Mouse (Mus musculus) fibroblast of lung, adult 2 months (primary cell): ENCODE measurements around the gene Nuak2.
"Not testable (repeated sequence)": the region's sequence is repeated elsewhere in the genome, so short reads cannot be mapped to it uniquely, and the experiment has no call there.

Source experiments
- DNase-seq: peaks from one replicate; pipeline ENCODE4 v3.0.0-alpha.2; 2011; ENCODE audit warnings: low read depth

Nuak2 gene

GRCm38 (mm10) chr1:132315889-132316624, at the start of gene Nuak2:
Nuak2 (plus strand) TSS chr1:132316126.
- no peak for DNase-seq

GRCm38 (mm10) chr1:132266791-132267557, 49.0 kb upstream of the Nuak2 start:
- DNase-seq, result no peak

- DNase-seq, result no peak
Measured at GRCm38 (mm10) chr1:132267959-132268358, 48.0 kb upstream of the Nuak2 start.

DNA sequence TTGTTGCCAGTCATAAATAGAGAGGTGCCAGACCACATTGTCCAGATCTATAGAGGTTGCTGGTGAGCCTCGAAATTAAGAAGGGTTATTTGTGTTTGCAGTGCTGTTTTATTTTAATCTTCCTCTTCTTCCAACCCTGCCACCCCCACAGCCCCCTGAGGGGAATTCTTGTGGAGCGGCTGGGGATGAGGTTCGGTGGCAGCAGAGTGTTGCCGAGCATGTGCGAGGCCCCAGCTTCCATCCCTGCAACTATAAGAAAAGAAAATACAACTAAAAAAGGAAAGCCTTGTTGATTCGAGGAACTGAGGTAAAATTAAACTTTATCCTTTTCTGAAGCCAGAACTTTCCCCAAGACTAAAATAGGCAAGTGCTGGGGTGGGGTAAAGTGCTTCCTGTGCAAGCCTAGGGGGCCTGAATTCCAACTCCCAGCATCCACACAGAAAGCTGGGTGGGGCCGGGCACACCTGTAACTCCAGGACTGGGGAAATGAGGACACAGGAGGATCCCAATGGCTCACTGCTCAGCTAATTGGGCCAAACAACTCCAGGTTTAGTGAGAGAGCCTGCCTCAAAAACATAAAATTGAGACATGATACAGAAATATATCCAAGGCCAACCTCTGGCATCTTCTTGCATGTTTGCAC, 47.4 kb upstream of the Nuak2 start:
- no peak for DNase-seq

- DNase-seq, result no peak
Measured at GRCm38 (mm10) chr1:132271237-132271636, 44.7 kb upstream of the Nuak2 start.

DNA sequence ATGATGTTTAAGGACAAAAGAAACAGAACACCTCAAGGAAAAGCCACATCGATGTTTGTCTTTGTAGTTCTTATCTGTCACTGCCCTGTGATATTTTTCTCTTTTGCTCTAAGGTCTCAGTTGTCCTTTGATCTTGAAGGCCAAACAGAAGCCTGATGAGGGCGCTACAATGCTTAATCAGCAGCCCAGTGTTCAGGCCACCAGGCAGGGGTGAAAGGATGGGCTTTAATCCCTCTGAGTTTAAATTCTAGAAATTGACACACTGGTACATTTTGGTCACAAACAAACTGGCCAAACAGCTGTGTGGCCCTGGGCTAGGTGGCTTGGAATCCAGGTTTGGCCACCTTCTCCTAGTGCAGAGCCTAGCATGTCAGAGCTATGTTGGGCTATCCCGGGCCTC, 39.2 kb upstream of the Nuak2 start:
- DNase-seq, result no peak

GRCm38 (mm10) chr1:132277124-132277523, 38.8 kb upstream of the Nuak2 start:
- no peak for DNase-seq

DNA sequence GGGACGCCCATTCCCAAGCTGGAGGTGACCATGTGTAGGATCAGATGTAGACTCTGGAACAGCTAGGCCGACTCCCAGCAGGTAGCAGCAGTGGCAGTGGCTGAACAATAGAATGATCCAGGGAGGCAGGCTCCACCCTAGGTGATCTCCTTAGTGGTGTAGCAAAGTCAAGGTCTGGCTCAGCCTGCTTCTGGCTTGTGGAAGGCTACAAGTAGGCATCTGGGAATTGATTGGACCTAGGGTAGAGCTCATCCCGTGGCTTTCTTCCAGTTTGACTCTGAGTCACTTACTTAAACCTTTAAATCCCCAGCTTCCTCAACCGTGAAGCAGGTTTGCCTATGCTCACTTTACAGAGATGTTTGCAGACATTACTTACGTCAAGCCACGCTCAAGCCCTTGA, 35.3 kb upstream of the Nuak2 start:
- DNase-seq, result not testable (repeated sequence)

GRCm38 (mm10) chr1:132281523-132282176, 34.3 kb upstream of the Nuak2 start:
- no peak for DNase-seq

DNA sequence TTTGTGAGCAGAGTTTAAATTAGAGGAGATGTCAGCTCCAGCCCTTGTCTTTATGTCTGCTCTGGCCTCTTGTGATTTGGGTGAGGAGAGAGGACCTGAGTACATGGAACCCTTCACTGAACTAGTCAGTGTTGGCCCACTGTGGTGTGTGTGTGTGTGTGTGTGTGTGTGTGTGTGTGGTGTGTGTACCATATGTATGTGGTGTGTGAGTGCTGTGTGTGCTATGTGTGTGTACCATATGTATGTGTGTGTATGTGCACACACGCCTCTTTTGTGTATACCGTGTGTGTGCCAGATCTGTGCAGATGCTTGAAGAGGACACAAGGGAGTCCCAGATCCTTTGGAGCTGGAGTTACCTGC, 33.8 kb upstream of the Nuak2 start:
- no peak for DNase-seq

DNA sequence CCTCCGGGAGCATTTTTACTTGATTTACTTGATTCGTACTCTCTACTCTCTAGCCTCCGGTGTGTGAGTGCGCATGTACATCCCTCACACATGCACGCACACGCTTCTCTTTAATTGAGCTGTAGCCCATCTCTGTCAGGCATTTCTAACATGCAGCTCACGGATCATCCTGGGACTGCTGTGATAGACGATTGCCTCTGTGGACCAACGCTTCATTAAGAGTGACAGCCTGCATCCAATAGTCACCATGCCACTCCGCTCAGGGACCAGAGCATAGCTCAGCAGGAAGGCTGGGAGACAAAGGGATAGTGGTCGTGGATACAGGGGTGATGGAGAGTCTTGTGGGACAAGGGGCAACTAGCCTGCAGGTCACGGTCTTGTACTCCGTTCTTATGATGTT, 32.9 kb upstream of the Nuak2 start:
- no peak for DNase-seq

DNA sequence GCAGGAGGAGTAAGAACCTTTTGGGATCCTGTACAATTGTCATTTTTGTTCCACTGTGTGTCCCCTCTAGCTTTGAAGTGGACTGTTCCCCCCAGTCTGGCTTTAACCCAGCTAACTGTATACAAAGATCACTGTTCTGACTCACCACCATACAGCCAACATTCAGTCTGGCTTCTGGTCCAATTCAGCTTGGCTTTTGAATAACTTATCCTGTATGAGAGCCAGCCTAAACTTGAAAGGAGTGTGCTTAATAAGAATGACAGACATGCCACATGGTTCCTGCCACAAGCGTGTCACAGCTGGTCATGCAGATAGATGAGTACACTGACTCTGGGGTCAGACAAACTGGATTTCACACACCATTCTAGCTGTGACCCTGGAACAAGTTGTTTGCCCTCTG, 29.2 kb upstream of the Nuak2 start:
- DNase-seq, result no peak

GRCm38 (mm10) chr1:132287445-132287844, 28.5 kb upstream of the Nuak2 start:
- DNase-seq, result no peak

DNA sequence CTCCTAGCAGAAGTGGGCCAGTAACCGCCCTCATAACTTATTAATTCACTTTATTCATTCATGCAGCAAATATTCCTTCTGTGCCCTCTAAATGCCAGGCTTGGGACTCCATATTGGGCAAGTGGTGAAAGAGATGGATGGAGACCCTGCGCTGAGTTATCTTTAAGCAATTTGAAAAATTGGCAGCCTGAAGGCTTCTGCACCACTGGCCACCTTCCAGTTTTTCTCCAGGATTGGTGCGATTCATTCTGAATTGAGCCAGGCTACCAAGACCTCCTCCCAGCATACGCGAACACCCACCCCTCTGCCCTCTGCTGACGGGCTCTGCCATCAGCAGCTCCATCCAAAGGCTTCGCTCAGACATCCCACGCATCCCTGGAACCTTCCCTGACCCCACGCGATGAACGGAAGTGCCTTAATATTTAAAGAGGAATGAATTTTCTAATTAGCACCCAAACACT, 27.9 kb upstream of the Nuak2 start:
- peak; percentile 81 for DNase-seq

- no peak for DNase-seq
Measured at GRCm38 (mm10) chr1:132289965-132290364, 26.0 kb upstream of the Nuak2 start.

DNA sequence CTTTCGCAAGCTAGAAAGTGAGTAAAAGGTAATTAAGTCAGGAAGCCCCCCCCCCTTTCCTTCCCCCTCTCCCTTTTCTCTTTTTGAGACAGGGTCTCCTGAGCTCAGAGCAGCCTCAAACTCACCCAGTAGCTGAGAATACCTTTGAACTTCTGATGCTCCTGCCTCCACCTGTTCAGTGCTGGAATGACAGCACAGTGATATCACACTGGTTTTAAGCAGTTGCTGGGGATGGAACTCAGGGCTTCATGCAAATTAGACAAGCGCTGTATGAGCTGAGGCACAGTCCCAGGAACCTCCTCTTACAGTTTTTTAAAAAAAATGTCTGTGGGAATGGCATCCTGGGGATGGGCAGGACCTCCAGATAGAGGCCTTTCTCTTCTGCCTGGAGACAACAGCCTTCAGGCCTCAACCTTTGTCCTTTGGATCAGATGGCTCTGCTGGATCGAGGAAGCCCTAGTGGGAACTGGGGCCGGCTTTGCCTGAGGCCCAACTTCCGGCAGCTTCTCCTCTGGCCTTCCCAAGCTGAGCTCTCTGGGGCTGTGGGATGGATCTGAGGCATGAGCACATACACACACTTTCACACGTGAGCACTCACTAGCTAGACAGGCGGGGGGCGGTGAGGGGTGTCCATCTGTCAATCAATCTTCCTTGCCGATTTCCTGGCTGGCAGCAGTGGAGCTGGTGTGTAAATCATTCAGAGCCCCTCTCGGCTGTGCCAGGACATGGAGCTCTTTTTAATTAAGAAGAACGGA, 24.8 kb upstream of the Nuak2 start:
- DNase-seq, result no peak

GRCm38 (mm10) chr1:132291706-132292105, 24.2 kb upstream of the Nuak2 start:
- no peak for DNase-seq

DNA sequence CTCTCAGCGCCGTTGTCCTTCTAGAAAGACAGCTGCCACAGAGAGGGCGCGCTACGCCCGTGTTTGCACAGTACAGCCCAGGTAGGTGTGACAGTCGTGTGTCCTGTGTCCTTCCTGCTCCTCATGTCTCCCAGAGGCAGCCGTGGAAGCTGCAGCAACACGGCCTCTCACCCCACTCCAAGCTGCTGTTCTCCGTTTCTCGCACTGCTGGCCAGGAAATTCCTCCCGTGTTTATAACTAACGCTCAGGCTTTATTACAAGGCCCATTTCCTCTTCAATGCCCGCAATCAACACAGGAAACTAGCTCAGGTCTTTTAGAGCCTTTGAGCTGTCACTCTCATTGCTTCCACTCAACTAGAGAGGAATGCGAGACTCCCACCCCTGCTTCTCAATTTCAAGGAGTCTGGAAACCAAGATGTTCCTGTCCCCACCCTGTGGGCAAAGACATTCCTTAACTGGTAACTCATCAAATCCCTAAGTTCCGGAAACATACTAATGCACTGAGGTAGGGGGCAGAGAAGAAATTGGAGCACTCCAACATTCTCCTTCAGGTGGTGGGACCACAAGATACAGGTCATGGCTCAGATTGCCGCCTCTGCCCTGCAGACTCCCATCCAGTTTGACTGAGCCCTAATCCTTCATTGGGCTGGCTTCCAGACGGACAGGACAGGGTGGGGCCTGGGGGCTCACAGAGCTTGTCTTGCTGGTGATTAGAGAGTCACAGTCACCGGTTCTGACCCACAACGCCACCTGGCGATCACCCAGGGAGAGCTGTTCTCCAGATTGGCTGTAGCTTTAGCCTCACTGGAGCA, 23.4 kb upstream of the Nuak2 start:
- peak; percentile 63 for DNase-seq

GRCm38 (mm10) chr1:132295506-132295905, 20.4 kb upstream of the Nuak2 start:
- no peak for DNase-seq

- no peak for DNase-seq
Measured at GRCm38 (mm10) chr1:132296051-132296450, 19.9 kb upstream of the Nuak2 start.

DNA sequence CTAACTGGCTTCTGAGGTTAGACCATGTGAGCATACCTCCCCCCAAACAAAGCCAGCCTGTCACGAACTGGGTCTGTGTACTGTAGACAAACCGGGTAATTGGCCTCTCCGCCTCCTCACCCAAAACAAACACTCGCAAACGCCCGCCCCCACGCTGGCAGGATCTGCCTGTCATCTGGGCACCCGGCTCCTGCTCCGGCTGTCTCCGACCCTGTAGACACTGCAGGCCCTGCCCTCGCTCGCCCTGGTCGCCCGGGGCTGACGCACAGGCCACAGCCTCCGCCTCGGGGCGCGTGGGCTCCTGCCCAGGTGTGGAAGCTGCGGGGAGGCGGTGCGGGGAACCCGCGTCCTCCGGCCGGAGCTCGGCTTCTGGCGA, 17.5 kb upstream of the Nuak2 start, which contains the start of gene Klhdc8a:
Klhdc8a (plus strand) TSS at position 202 of the 376 bp plus-strand sequence.
- no peak for DNase-seq
